Mouse (Mus musculus): ENCODE measurements around the gene Gm17332.
"Not testable (repeated sequence)": the region's sequence is repeated elsewhere in the genome, so short reads cannot be mapped to it uniquely, and the experiment has no call there.

Gene Gm17332

DNA sequence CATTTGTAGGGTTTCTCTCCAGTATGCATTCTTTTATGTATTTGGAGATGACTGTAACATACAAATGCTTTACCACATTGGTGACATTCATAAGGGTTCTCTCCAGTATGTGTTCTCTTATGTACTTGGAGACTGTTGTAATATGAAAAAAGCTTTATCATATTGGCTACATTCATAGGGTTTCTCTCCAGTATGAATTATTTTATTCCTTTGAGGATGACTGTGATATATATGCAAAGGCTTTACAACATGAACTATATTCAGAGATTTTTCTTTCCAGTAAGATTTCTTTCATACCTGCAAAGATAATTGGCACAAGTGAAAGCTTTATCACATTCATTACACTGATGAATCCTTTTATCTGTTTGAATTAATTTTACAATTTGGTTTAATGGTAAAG is at the start of gene Gm17332:
Gene Gm17332, minus strand, starts transcription at position 101 of the 400 bp plus-strand sequence.
- DNase-seq (ENCODE audit: inconsistent ontology term): no peak

GRCm38 (mm10) chr11:31229966-31230365 is 47.7 kb upstream of the Gm17332 start:
- DNase-seq (ENCODE audit: inconsistent ontology term): no peak

- peak; percentile 84 for DNase-seq (ENCODE audit: inconsistent ontology term)
Observed at GRCm38 (mm10) chr11:31225359-31225758, 43.1 kb upstream of the Gm17332 start.

GRCm38 (mm10) chr11:31218009-31218408 is 35.7 kb upstream of the Gm17332 start:
- DNase-seq (ENCODE audit: inconsistent ontology term): no peak

DNA sequence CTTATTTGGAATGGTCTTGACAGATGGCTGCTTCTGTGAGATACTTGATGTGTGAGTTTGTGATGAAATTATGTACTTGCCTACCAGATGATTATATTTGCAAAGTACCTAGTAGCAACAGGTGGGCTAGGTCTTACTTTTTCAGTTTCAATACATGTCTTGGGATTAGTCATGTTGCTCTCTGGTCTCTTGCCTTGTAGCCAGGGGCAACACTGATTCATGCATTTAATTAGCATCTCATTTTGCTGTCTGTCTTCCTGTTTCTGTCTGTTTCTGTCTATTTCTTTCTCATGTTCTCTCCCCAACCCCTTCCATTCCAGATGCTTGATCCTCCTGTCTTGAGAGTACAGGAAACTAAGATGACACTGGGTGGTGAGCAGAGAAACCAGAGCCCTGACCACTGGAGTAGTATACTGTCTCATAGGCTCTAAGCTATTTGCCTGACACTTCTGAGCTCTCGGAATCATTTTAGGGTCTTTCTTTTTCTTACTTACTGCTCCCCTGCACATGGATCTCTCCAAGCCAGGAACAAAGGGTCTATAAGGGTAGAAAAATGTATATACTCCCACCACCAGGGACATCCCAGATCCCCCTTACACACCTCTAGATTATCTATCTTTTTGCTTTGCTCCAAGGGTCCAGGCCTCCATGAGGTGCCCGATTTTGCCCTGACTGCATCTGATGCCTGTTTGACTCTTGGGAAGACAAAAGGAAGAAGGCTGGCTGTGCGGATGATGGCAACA is 13.5 kb upstream of the Gm17332 start:
- DNase-seq (ENCODE audit: inconsistent ontology term): no peak

GRCm38 (mm10) chr11:31194761-31195160 is 12.5 kb upstream of the Gm17332 start:
- no peak for DNase-seq (ENCODE audit: inconsistent ontology term)

DNA sequence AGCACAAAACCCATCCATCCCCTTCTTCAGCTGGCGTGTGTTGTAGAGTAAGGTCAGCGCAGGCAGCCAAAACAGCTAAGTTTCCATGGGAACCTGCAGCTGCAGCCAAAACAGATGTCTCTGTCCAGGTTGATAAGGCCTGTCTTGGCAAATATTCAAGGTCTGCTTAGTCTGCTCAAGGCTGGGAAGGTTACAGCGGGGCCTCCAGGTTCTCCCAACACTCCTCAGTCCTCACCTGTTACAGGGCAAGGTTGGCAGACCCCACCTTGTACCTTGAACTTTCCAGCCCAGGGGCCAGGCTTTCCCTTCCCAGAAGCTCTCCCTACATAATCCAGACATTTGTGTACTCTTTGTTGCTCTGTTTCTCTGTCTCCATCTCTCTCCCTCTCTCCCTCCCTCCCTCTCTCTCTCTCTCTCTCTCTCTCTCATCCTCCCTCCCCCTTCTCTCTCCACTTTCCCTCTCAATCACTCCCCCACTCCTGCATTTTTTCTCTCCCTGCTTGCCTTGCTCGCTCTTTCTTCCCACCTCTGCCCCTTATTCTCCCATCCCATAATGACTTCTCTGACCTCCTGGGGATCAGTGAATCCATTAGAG is 12.1 kb downstream of the Gm17332 start:
- peak; percentile 5 for DNase-seq (ENCODE audit: inconsistent ontology term)

GRCm38 (mm10) chr11:31169161-31170051 is 12.9 kb downstream of the Gm17332 start:
- peak; percentile 69 for DNase-seq (ENCODE audit: inconsistent ontology term)

- no peak for DNase-seq (ENCODE audit: inconsistent ontology term)
Observed at GRCm38 (mm10) chr11:31168831-31169160, 13.5 kb downstream of the Gm17332 start.

DNA sequence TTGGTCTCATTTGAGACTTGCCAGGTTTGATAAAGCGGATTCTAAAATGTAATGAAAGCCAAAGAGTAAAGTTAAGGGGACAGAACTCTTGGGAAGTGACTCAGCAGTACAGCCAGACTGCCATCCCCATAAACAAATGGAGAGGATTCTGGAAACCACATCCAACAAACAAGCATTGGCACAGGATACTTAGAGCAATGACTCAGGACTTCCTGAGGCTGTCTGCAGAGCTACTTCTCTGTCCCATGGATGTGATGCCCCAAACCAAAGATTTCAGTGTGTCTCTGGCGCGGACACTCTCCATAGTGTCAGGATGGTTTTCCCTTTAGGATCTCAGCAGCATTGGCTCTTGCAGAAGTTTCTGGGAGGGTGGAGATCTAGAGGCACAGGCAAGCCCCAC is 25.2 kb downstream of the Gm17332 start:
- DNase-seq (ENCODE audit: inconsistent ontology term): peak; percentile 64

DNA sequence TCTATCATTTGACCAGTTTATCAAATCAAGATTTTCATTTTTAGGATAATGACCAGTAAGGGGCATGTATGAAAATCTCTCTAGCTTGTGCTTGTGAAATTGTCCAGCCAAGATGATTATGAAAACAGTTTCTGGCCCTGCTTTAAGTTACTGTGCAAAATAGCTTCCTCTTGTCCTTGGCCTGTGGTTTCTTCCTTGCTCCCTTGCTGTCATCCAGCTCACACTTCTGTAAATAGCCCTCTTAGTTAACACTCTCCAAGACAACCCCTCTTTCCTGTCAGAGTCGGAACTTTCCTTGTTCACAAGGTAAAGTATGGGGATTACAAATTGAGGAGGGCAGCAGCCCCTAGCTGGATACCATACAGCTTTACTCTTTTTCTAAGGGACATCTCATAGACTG is 43.9 kb downstream of the Gm17332 start:
- DNase-seq (ENCODE audit: inconsistent ontology term): not testable (repeated sequence)

- not testable (repeated sequence) for DNase-seq (ENCODE audit: inconsistent ontology term)
Observed at GRCm38 (mm10) chr11:31134824-31135223, 47.4 kb downstream of the Gm17332 start.

- not testable (repeated sequence) for DNase-seq (ENCODE audit: inconsistent ontology term)
Observed at GRCm38 (mm10) chr11:31133726-31134125, 48.5 kb downstream of the Gm17332 start.
